In genomic region chr17:27819521-27819970, GRCm38 (mm10) we compare ENCODE assay signal across 8 mouse cellular contexts. TPM values are rescaled to one million over a fixed set of nuclear protein-coding genes. Genes with fewer than 3 reads are reported as not detected.
DNase-seq lines count a peak whose midpoint lies in the region; ATAC-seq and TF ChIP-seq lines count a peak whose summit lies in the region.

No protein-coding gene starts in this region.

- TF ChIP-seq CTCF in midbrain, postnatal 0 days (IDR thresholded peaks at IDR 0.05), result no peak

- H3K27me3 ChIP-seq in heart, embryonic 13.5 days (replicated peaks), result no peaks in the 10 kb centered on the region
- H3K27me3 ChIP-seq in limb, embryonic 12.5 days, result no peaks in the 10 kb centered on the region
- H3K27me3 ChIP-seq in midbrain, postnatal 0 days (ENCODE audit: insufficient read depth, low read length), result no peaks in the 10 kb centered on the region

- H3K4me1 ChIP-seq in heart, embryonic 13.5 days, result peaks cover 29% of the 10 kb centered on the region
- peaks cover 23% of the 10 kb centered on the region for H3K4me1 ChIP-seq in limb, embryonic 12.5 days (replicated peaks)
- peaks cover 17% of the 10 kb centered on the region for H3K4me1 ChIP-seq in midbrain, postnatal 0 days (ENCODE audit: insufficient read depth, low read length)

- WGBS in heart, embryonic 13.5 days, result under 1% methylated on average over 20 of the region's 20 CpGs
- under 1% methylated on average over 20 of the region's 20 CpGs for WGBS in limb, embryonic 12.5 days
- WGBS in midbrain, postnatal 0 days, result under 1% methylated on average over 20 of the region's 20 CpGs

- H3K9me3 ChIP-seq in heart, embryonic 13.5 days, result no peaks in the 10 kb centered on the region
- H3K9me3 ChIP-seq in limb, embryonic 12.5 days, result no peaks in the 10 kb centered on the region
- no peaks in the 10 kb centered on the region for H3K9me3 ChIP-seq in midbrain, postnatal 0 days (ENCODE audit: low read length)

- H3K36me3 ChIP-seq in heart, embryonic 13.5 days, result no peaks in the 10 kb centered on the region
- H3K36me3 ChIP-seq in limb, embryonic 12.5 days, result no peaks in the 10 kb centered on the region
- no peaks in the 10 kb centered on the region for H3K36me3 ChIP-seq in midbrain, postnatal 0 days (ENCODE audit: insufficient read depth, low read length)

- ATAC-seq in heart, embryonic 13.5 days (ENCODE audit: extremely low read depth, insufficient number of reproducible peaks, low FRiP score, low TSS enrichment), result no peak
- ATAC-seq in limb, embryonic 12.5 days (ENCODE audit: insufficient number of reproducible peaks, insufficient read depth, low FRiP score, low TSS enrichment, low read depth), result no peak
- no peak for ATAC-seq in midbrain, postnatal 0 days (ENCODE audit: low FRiP score)

- H3K4me3 ChIP-seq in heart, embryonic 13.5 days, result peak overlapping the region; percentile 99
- H3K4me3 ChIP-seq in limb, embryonic 12.5 days (replicated peaks), result peak overlapping the region; percentile 100
- peak overlapping the region; percentile 98 for H3K4me3 ChIP-seq in midbrain, postnatal 0 days (ENCODE audit: low read depth, low read length)

- peak; percentile 59 for DNase-seq in adrenal gland, postnatal 10 days
- no peak for DNase-seq in adrenal gland, postnatal 4 days (ENCODE audit: low spot score in 2 of 2)
- DNase-seq in spleen, adult 12 weeks (ENCODE audit: low spot score), result peak; percentile 52
- DNase-seq in spleen, adult 18-20 months, result no peak
- DNase-seq in midbrain, postnatal 0 days (ENCODE audit: low spot score), result peak; percentile 22
- DNase-seq in frontal cortex, postnatal 10 days (ENCODE audit: low spot score in 2 of 2), result no peak

- peak overlapping the region; percentile 98 for H3K9ac ChIP-seq in heart, embryonic 13.5 days
- peak overlapping the region; percentile 95 for H3K9ac ChIP-seq in limb, embryonic 12.5 days (replicated peaks)
- peak overlapping the region; percentile 83 for H3K9ac ChIP-seq in midbrain, postnatal 0 days (replicated peaks; ENCODE audit: low read length, poor library complexity, severe bottlenecking)

- H3K27ac ChIP-seq in heart, embryonic 13.5 days (replicated peaks), result peak overlapping the region; percentile 91
- peak overlapping the region; percentile 83 for H3K27ac ChIP-seq in limb, embryonic 12.5 days
- H3K27ac ChIP-seq in midbrain, postnatal 0 days (ENCODE audit: low read depth, low read length), result peak overlapping the region; percentile 76

- peak overlapping the region; percentile 89 for H3K4me2 ChIP-seq in heart, embryonic 13.5 days
- peak overlapping the region; percentile 87 for H3K4me2 ChIP-seq in limb, embryonic 12.5 days
- peak overlapping the region; percentile 89 for H3K4me2 ChIP-seq in midbrain, postnatal 0 days (ENCODE audit: low read depth, low read length, poor library complexity, severe bottlenecking)

RNA-seq across cellular contexts. Expression of gene D17Wsu92e, which starts 0.9 kb away (rescaled TPM):
- 100 to 1,000 TPM; 132 to 137 TPM for total RNA-seq in adrenal gland, postnatal 10 days (2021)
- 100 to 1,000 TPM; 127 to 130 TPM for total RNA-seq in adrenal gland, postnatal 4 days (2021)
- polyA plus RNA-seq in heart, embryonic 13.5 days (2015; fragmentation: Nextera tagmentation; extraction: Ambion mirVana), result 13.1 and 13.4 TPM in 2 replicates
- 18.2 and 18.6 TPM in 2 replicates for polyA plus RNA-seq in limb, embryonic 12.5 days (2016; fragmentation: Nextera tagmentation; extraction: Ambion mirVana)
- total RNA-seq in midbrain, postnatal 0 days (2014; rRNA removed), result 72.8 and 73.8 TPM in 2 replicates
- polyA plus RNA-seq in midbrain, postnatal 0 days (2015; fragmentation: Nextera tagmentation; extraction: Ambion mirVana), result 8.3 and 8.7 TPM in 2 replicates

RNA-seq across cellular contexts. Expression of gene Snrpc, which starts 18.4 kb away (rescaled TPM):
- 100 to 1,000 TPM in 1 of 2 experiments, 10 to 100 TPM in 1; 94.8 to 102 TPM for total RNA-seq in adrenal gland, postnatal 10 days (2021)
- total RNA-seq in adrenal gland, postnatal 4 days (2021), result 100 to 1,000 TPM; 115 to 124 TPM
- polyA plus RNA-seq in heart, embryonic 13.5 days (2015; fragmentation: Nextera tagmentation; extraction: Ambion mirVana), result 219 and 230 TPM in 2 replicates
- polyA plus RNA-seq in limb, embryonic 12.5 days (2016; fragmentation: Nextera tagmentation; extraction: Ambion mirVana), result 364 and 379 TPM in 2 replicates
- total RNA-seq in midbrain, postnatal 0 days (2014; rRNA removed), result 112 and 140 TPM in 2 replicates
- polyA plus RNA-seq in midbrain, postnatal 0 days (2015; fragmentation: Nextera tagmentation; extraction: Ambion mirVana), result 210 and 216 TPM in 2 replicates

RNA-seq across cellular contexts. Expression of gene Uhrf1bp1, which starts 36.7 kb away (rescaled TPM):
- total RNA-seq in adrenal gland, postnatal 10 days (2021), result 10 to 100 TPM; 24.5 to 24.7 TPM
- total RNA-seq in adrenal gland, postnatal 4 days (2021), result 10 to 100 TPM; 24.5 to 24.8 TPM
- 3.1 TPM in 2 replicates for polyA plus RNA-seq in heart, embryonic 13.5 days (2015; fragmentation: Nextera tagmentation; extraction: Ambion mirVana)
- 9.3 and 10.3 TPM in 2 replicates for polyA plus RNA-seq in limb, embryonic 12.5 days (2016; fragmentation: Nextera tagmentation; extraction: Ambion mirVana)
- total RNA-seq in midbrain, postnatal 0 days (2014; rRNA removed), result 18.0 and 19.9 TPM in 2 replicates
- polyA plus RNA-seq in midbrain, postnatal 0 days (2015; fragmentation: Nextera tagmentation; extraction: Ambion mirVana), result 3.9 and 4.5 TPM in 2 replicates

Comparison
In these comparisons a context has a peak if more than half of its experiments do, and no peak if none do; other contexts are left out.
1. DNase-seq: peak in adrenal gland, postnatal 10 days (single experiment), spleen, adult 12 weeks (single experiment) and midbrain, postnatal 0 days (single experiment); none in adrenal gland, postnatal 4 days (0 of 2), spleen, adult 18-20 months (0 of 2) and frontal cortex, postnatal 10 days (0 of 2).
2. Peak in every context shown above with its lines, with median percentiles within 50 percentile points of each other: H3K27ac ChIP-seq, H3K4me2 ChIP-seq, H3K4me3 ChIP-seq and H3K9ac ChIP-seq.